Mouse (Mus musculus) gastrocnemius, adult 2 months (tissue): ENCODE measurements at regions not wholly inside any gene's neighbourhood (a gene's known extent, or its start where the extent isn't known, plus 50 kb on each side); places are given as distances from the start of the nearest gene placed in this dataset.

Experiments
- DNase-seq: peaks from one replicate; pipeline ENCODE4 v3.0.0; 2022
- H3K27ac ChIP-seq: fragments of 200-600 bp; 2 replicates; pipeline ENCODE4 v1.8.1; 2022; ENCODE audit warnings: mild to moderate bottlenecking
- H3K4me3 ChIP-seq: fragments of 200-600 bp; 2 replicates; pipeline ENCODE4 v1.8.1; 2022; ENCODE audit warnings: mild to moderate bottlenecking, moderate library complexity
- CTCF ChIP-seq: fragments of 200-600 bp; IDR thresholded peaks from 2 replicates; pipeline ENCODE4 v1.8.1; 2022; ENCODE audit warnings: antibody characterized with exemption, mild to moderate bottlenecking, moderate library complexity
- intact Hi-C: fragments of 180-260 bp; cut with DNase I; formaldehyde crosslinking; loops from one replicate; pipeline ENCODE4 v1.15.1; 2025

DNA sequence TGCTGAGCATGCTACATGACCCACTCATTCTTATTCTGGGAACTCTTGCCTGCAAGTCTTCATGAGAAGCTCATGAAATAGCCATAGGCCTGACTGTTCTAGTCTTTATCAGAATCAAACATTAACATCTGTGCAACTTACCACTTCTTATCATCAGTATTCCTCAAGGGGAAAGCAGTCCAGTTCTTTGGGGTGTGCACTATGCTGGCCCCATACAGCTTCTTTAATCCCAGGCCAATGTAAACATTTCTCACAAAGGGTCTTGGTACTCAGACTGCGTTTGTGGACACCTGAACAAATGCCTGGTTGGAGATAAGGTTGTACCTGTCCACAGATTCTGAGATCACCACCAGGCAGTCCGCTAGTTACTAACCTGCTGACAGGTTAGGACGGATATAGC is 51.3 kb downstream of the 3110018I06Rik start:
- Histone ChIP-seq H3K4me3 (no peak overlapping the region), H3K27ac (no peak overlapping the region)
- TF ChIP-seq CTCF = no peak
- DNase-seq = no peak
- intact Hi-C loops = no loop called here

DNA sequence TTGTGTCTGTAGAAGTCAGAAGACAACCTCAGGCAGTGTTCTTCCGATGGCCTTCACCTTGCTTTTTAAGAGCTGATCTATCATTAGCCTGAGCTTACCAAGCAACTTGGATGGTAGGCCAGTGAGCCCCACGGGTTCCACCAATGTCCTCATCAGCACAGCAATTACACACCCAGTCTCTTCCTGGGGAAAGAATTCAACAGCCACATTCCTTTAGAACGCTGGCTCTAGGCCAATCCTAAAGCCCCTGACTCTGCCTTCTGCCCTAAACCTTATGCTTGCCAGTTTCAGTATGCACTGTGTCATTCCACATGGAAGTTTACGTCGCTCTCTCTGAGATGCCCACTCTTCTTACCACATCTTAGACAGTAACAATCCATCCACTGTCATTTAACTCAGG is 52.8 kb downstream of the 3110018I06Rik start:
- no peak for TF ChIP-seq CTCF
- no peak overlapping the region for H3K4me3 ChIP-seq
- intact Hi-C loops = no loop called here

DNA sequence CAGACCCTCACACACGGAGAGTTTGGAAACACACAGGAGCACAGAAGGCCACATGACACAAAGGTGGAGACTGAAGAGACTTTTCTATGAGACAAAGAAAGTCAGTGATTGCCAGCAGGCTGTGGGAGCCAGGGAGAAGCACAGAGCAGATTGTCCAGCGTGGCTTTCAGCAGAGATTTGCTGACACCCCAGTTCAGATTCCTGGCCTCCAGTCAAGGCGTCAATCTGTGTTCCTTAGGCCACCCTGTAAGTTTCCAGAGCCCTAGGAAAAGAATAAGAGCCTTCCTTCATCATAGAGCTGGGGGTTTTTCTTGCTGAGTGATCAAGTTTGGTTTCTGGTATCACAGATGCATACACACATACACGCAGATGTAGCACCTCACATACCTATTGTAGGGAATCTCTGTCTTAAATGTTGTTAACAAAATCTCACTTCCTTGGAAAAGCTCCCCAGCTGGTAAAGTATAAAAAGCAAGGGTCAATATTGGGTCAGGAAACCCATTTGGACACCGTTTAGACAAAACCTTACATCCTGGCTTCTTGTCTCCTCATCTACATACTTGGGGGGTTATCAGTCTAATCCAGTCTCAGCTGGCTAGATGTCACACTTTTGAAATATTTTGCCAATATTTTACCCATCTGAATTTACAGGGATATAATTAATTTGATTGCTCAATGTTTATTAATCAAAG is 58.9 kb downstream of the 3110018I06Rik start:
- TF ChIP-seq CTCF = no peak

More for the DNA sequence above, 52.8 kb downstream of the 3110018I06Rik start:
- H3K27ac ChIP-seq = no peak overlapping the region
- no peak for DNase-seq

DNA sequence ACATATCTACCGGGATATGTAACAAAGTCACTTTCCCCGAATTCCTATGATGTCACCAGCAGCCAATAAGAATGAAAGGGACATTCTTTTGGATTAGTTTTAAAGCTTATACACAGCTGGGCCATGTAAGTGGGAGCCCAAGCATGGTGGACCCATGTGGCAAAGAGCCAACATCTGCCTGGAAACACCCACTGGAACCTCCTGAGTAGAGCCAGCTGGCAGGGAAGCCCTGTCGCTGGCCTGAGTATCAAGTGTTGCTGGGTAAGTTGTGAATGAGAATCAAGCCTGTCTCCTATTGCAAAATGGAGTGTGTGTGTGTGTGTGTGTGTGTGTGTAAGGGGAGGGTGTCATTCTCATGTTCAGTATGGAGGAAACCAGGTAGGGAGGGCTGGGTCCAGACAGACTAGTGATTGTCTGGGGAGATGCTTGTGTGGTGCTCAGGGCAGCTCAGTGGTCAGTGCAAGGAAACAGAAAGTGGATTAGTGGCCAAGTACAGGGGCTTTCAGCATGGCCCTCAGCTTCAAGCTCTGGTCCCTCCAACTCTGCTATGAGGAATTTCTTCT is 59.5 kb downstream of the 3110018I06Rik start:
- TF ChIP-seq CTCF = no peak
- Histone ChIP-seq H3K27ac (no peak overlapping the region), H3K4me3 (no peak overlapping the region)
- intact Hi-C loops = no loop called here
- DNase-seq = no peak

More for the DNA sequence above, 58.9 kb downstream of the 3110018I06Rik start:
- H3K4me3 ChIP-seq = no peak overlapping the region
- intact Hi-C loops = no loop called here
- no peak for DNase-seq
- no peak overlapping the region for H3K27ac ChIP-seq

DNA sequence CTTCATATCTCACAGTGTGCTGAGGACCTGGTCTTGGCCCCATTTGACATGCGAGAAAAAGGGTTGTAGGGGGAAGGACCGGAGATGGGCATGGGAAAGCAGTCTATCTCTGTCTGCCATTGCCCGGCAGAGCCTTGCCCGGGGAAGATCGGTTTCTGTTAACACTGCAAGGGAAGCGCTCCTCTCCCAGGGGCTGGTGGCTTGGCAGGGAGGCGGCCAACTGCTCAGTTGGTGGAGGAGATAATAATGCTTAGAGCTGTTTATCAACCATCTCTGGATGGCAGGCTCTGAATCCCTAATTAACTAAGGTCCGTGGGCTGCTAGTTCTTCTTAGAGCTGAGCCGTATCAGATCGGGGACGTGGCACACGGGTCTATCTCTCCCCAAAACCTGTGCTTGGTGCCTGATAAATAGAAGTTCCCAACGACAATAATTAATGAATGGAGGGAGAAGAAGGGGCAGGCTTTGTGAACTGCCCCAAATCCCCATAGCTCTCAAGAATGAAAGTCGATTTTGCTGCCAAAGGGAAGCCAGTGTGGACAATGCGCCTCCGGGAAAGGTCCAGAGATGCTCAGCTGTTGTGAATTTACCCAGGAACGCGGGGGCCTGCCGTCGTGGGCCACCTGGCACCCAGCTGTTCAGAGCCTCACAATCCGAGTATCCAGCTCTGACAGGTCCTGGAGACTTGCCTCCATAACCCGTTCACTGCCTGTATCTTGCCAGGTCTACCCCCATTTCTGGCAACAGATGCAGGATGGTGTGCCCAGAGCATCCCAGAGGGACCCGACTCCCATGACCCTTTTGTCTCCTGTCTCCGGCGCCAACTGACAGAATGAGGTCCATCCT is 61.2 kb downstream of the 3110018I06Rik start:
- DNase-seq = no peak
- intact Hi-C loops = no loop called here

DNA sequence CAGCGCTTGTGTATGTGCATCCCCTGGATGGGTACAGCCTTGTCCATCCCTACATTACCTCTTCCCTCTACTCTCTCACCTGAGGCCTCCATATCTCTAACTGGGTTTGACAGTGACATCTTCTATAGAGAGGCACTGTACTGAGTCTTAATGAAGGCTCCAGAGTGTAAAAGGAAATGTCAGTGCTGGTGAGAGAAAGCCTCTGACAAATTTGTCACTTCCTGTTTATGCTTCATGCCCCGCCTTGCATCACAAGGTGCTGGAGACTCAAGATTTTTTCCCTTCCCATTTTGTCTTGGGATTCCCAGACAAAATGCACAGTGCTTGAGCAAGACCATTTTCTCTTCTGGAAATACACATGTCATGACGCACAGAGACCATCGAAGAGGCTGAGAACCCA is 70.8 kb downstream of the 3110018I06Rik start:
- TF ChIP-seq CTCF = no peak
- no peak overlapping the region for H3K4me3 ChIP-seq
- H3K27ac ChIP-seq = no peak overlapping the region
- DNase-seq = no peak
- intact Hi-C loops = no loop called here

More for the DNA sequence above, 61.2 kb downstream of the 3110018I06Rik start:
- TF ChIP-seq CTCF = no peak
- H3K27ac ChIP-seq = no peak overlapping the region
- H3K4me3 ChIP-seq = peak overlapping the region; percentile 21; the same call in 1 of the 2 replicates

DNA sequence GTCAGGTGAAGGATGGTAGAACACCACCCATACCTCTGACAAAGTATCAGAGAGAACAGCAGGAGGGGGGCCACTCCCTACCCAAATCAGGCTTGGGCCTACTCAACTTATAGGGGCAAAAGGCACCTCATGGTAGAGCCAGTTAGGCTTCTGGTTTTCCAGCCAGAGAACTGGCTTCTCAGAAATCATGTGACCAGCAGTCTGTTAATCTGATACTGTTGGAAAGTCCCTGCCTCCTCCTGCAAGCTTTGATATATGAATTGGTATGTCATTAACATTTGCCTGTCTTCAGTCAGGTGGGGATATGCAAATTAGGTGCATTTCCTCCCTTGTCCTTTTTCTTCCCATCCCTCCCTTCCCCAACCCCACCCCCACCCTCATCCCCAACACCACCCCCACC is 71.7 kb downstream of the 3110018I06Rik start:
- TF ChIP-seq CTCF = no peak
- Histone ChIP-seq H3K4me3 (no peak overlapping the region), H3K27ac (no peak overlapping the region)
- intact Hi-C loops = no loop called here
- DNase-seq = no peak

DNA sequence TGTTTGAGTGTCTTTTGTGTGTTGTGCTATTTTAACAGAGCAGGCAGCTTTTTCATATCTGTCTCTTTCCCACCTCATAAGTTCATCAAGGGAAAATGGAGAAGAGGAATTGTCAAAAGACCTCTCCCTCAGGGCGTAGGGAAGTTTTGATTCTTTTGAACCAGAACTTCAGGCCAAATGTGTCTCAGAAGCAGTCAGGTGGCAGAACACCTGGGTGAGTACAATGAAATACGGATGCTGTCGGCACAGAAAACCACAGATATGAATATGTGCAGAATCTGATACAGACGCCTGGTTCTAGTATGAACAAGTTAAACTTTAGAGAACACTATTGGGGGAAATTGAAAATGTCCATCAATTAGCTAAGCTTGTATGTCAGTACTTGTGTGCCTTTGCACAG is 84.2 kb downstream of the 3110018I06Rik start:
- Histone ChIP-seq H3K4me3 (no peak overlapping the region), H3K27ac (no peak overlapping the region)
- intact Hi-C loops = no loop called here
- DNase-seq = no peak
- TF ChIP-seq CTCF = no peak

DNA sequence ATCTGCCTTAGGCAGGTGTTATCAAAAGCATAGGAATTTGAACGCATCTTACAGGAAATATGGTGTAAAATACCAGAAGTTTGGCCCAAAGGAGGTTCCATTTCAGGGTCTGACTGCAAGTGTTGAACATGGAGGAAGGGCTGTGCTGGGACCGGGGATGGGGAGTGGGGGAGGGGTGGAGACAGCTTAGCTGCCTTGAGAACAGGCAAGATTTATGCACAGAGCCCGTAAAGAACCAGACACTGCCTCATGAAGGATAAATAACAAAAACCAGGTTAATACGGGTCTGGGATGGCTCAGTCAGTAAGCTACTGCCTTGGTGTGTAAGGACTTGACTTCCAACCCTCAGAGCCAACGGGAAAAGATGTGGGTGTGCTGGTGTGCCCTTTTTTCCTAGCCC is 91.1 kb downstream of the 3110018I06Rik start:
- no peak for DNase-seq
- TF ChIP-seq CTCF = no peak
- intact Hi-C loops = no loop called here
- Histone ChIP-seq H3K4me3 (no peak overlapping the region), H3K27ac (no peak overlapping the region)

DNA sequence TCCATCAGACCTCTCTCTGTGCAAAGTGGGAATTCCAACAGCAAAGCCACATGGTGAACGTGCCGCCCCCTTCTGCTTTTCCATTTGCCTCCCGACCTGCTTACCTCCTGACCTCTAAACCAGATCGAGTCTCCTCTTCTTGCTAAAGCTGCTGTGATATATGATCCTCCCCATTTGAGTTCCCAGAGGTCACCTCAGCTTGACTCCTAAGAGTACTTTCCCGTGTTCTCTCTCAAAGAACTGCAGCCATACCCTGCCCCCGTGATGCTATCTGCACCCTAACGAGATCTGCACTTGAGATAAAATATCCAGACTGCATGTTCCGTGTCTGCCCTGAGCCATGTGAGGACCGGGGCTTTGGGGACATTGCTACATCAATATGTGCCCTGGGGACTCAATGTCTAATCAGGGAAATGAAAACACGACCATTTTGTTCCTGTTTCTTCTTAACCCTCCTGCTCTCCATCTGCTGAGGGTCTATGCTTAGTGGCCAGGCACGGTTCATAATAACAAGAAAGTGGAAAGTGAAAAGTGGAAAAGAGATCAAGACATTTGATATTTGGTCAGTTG is 94.8 kb downstream of the 3110018I06Rik start:
- no peak for TF ChIP-seq CTCF

DNA sequence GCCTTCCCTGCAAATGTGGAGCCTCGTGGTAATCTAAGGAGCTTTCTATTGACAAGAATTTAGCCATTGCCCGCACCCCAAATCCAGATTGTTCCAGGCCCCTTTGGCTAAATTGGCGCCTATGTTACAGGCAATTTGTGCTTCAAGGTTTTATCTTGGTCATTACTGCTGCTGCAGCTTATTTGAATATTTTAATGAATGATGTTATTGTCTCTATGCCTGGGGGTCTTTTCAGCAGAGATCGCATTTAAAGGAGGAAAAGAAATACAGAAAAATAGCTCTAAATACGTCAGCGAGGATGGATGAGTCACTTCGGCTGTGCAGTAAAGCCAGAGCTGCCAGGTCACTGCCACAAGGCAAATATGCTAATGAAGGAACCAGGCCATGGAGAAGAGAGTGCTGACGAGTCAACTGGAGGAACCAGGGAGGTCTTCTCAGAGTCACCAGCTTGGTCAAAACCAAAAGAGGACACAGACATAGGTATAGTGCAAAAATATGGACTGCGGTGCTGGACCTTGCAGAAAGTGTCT is 97.3 kb downstream of the 3110018I06Rik start:
- no peak for DNase-seq
- intact Hi-C loops = no loop called here
- Histone ChIP-seq H3K4me3 (no peak overlapping the region), H3K27ac (no peak overlapping the region)
- TF ChIP-seq CTCF = no peak

More for the DNA sequence above, 94.8 kb downstream of the 3110018I06Rik start:
- no peak overlapping the region for H3K27ac ChIP-seq
- intact Hi-C loops = no loop called here
- no peak for DNase-seq
- no peak overlapping the region for H3K4me3 ChIP-seq

DNA sequence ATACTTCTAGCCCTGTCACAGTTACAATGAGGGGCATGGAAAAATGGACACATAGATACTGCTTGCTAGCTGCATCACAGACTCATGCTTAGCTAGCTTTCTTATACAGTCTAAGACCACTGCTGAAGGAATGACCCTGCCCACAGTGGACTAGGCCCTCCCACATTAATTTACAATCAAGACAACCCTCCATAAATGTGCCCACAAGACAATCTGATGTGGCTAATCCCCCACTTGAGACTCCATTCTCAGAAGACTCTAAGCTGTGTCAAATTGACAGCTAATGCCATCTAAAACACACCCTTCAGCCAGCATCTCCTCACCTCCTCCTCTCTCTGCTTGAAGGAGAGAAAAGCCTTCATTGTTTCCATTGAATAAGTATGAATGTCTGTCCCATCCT is 107.8 kb downstream of the 3110018I06Rik start:
- Histone ChIP-seq H3K4me3 (no peak overlapping the region), H3K27ac (no peak overlapping the region)
- no peak for DNase-seq
- no peak for TF ChIP-seq CTCF
- intact Hi-C loops = no loop called here

DNA sequence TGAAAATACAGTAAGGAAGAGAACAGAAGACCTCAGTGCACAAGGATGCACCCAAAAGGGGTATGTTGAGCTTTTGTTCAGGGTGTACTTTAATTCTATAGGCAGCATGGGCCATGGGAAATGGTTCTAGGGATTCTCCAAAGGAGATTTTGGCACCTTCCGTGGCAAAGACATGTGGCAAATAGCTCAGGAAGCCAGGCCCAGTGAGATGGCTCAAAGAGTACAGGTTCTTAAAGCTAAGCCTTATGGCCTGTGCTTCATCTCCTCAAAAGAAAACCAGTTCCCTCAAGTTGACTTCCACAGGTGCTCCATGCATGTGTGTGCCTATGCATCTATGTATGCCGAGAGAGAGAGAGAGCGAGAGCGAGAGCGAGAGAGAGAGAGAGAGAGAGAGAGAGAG is 112.1 kb downstream of the 3110018I06Rik start:
- H3K4me3 ChIP-seq = no peak overlapping the region
- H3K27ac ChIP-seq = no peak overlapping the region
- no peak for TF ChIP-seq CTCF
- intact Hi-C loops = no loop called here
- DNase-seq = no peak
